9 mouse cellular contexts compared by ENCODE assay signal in genomic region chr8:83660545-83660944, GRCm38 (mm10). TPM values are rescaled to one million over a fixed set of nuclear protein-coding genes. Genes with fewer than 3 reads are reported as not detected.
DNase-seq lines count a peak whose midpoint lies in the region; ATAC-seq and TF ChIP-seq lines count a peak whose summit lies in the region.
"Had no signal": no experiment of that assay in that cellular context is flagged by ENCODE, and none has a peak within 500 bp of the region (broad histone marks: within the 10 kb centered on the region; RNA-seq: fewer than 3 reads in every experiment).

No protein-coding gene starts in this region.

- peak overlapping the region; percentile 88 for H3K27ac ChIP-seq in kidney, embryonic 15.5 days
- peak overlapping the region; percentile 68 for H3K27ac ChIP-seq in embryonic facial prominence, embryonic 10.5 days (replicated peaks)
- H3K27ac ChIP-seq in hindbrain, embryonic 10.5 days: peak overlapping the region; percentile 57
- H3K27ac ChIP-seq in midbrain, embryonic 14.5 days (replicated peaks; ENCODE audit: low read depth, low read length): no peak overlapping the region

- H3K27me3 ChIP-seq in kidney, embryonic 15.5 days: no peaks in the 10 kb centered on the region
- no peaks in the 10 kb centered on the region for H3K27me3 ChIP-seq in embryonic facial prominence, embryonic 10.5 days (replicated peaks; ENCODE audit: low read depth, poor library complexity, severe bottlenecking)
- no peaks in the 10 kb centered on the region for H3K27me3 ChIP-seq in hindbrain, embryonic 10.5 days (ENCODE audit: insufficient read depth, poor library complexity, severe bottlenecking)
- no peaks in the 10 kb centered on the region for H3K27me3 ChIP-seq in midbrain, embryonic 14.5 days (ENCODE audit: control insufficient read depth, insufficient read depth, low read length)

- ATAC-seq in kidney, embryonic 15.5 days (replicated peaks; ENCODE audit: low FRiP score): no peak
- ATAC-seq in midbrain, embryonic 14.5 days (ENCODE audit: low FRiP score, low TSS enrichment): peak; percentile 22; the same call in 1 of the 2 replicates
- ATAC-seq in erythroblast, adult 5-6 weeks (replicated peaks; ENCODE audit: low FRiP score, poor library complexity, severe bottlenecking): no peak

- 0 out of 2 replicates have a peak overlapping the region, but pooled peaks have one; percentile 3 for H3K9ac ChIP-seq in kidney, embryonic 15.5 days
- H3K9ac ChIP-seq in midbrain, embryonic 14.5 days (replicated peaks; ENCODE audit: low read length): 0 out of 2 replicates have a peak overlapping the region, but pooled peaks have one; percentile 9

- peak overlapping the region; percentile 29 for H3K4me3 ChIP-seq in kidney, embryonic 15.5 days (replicated peaks)
- H3K4me3 ChIP-seq in embryonic facial prominence, embryonic 10.5 days: peak overlapping the region; percentile 43
- peak overlapping the region; percentile 14; the same call in 1 of the 2 replicates for H3K4me3 ChIP-seq in hindbrain, embryonic 10.5 days
- no peak overlapping the region for H3K4me3 ChIP-seq in midbrain, embryonic 14.5 days (replicated peaks; ENCODE audit: low read depth, low read length)
- no peak overlapping the region for H3K4me3 ChIP-seq in lung, adult 2 months (replicated peaks; ENCODE audit: extremely low read depth, low read depth, low read length)

- TF ChIP-seq CTCF in lung, adult 2 months (IDR thresholded peaks at IDR 0.05; ENCODE audit: insufficient read depth, low read length): no peak

- no peak for DNase-seq in kidney, adult 18-20 months
- peak; percentile 37 for DNase-seq in embryonic facial prominence, embryonic 10.5 days (ENCODE audit: low spot score)
- DNase-seq in hindbrain, embryonic 10.5 days (ENCODE audit: low spot score): no peak
- DNase-seq in midbrain, embryonic 14.5 days: peak; percentile 34
- no peak for DNase-seq in lung, adult 2 months
- DNase-seq in spleen, postnatal 14 days (ENCODE audit: low spot score in 2 of 2): no peak

- no peak for TF ChIP-seq POLR2A in lung, adult 2 months (IDR thresholded peaks at IDR 0.05; ENCODE audit: borderline replicate concordance, extremely low read depth, low read depth, low read length)

- H3K4me1 ChIP-seq in kidney, embryonic 15.5 days: peaks cover 78% of the 10 kb centered on the region
- H3K4me1 ChIP-seq in embryonic facial prominence, embryonic 10.5 days: peaks cover 64% of the 10 kb centered on the region
- H3K4me1 ChIP-seq in hindbrain, embryonic 10.5 days (replicated peaks): peaks cover 53% of the 10 kb centered on the region
- H3K4me1 ChIP-seq in midbrain, embryonic 14.5 days (ENCODE audit: control insufficient read depth, insufficient read depth, low read length): peaks cover 18% of the 10 kb centered on the region; the same call in 1 of the 2 replicates
- peaks cover 9% of the 10 kb centered on the region for H3K4me1 ChIP-seq in lung, adult 2 months (ENCODE audit: control insufficient read depth, insufficient read depth, low read length)

- peaks cover 46% of the 10 kb centered on the region for H3K36me3 ChIP-seq in kidney, embryonic 15.5 days
- H3K36me3 ChIP-seq in embryonic facial prominence, embryonic 10.5 days (replicated peaks): peaks cover 56% of the 10 kb centered on the region
- H3K36me3 ChIP-seq in hindbrain, embryonic 10.5 days: peaks cover 55% of the 10 kb centered on the region
- H3K36me3 ChIP-seq in midbrain, embryonic 14.5 days (ENCODE audit: control insufficient read depth, insufficient read depth, low read length): peaks cover 10% of the 10 kb centered on the region; the same call in 1 of the 2 replicates

- 8% methylated on average over 8 of the region's 8 CpGs for WGBS in kidney, embryonic 15.5 days
- 9% methylated on average over 8 of the region's 8 CpGs for WGBS in embryonic facial prominence, embryonic 10.5 days
- 11% methylated on average over 8 of the region's 8 CpGs for WGBS in hindbrain, embryonic 10.5 days
- WGBS in midbrain, embryonic 14.5 days: 8% methylated on average over 8 of the region's 8 CpGs
- 27% methylated on average over 8 of the region's 8 CpGs for WGBS in lung, adult 2 months

- H3K4me2 ChIP-seq in kidney, embryonic 15.5 days: peak overlapping the region; percentile 45
- no peak overlapping the region for H3K4me2 ChIP-seq in midbrain, embryonic 14.5 days (ENCODE audit: low read length)

- H3K9me3 ChIP-seq in kidney, embryonic 15.5 days (replicated peaks): no peaks in the 10 kb centered on the region
- H3K9me3 ChIP-seq in embryonic facial prominence, embryonic 10.5 days: no peaks in the 10 kb centered on the region
- no peaks in the 10 kb centered on the region for H3K9me3 ChIP-seq in hindbrain, embryonic 10.5 days
- H3K9me3 ChIP-seq in midbrain, embryonic 14.5 days (ENCODE audit: control insufficient read depth, low read length): no peaks in the 10 kb centered on the region
- H3K9me3 ChIP-seq: G1E had no signal

RNA-seq across cellular contexts. Expression of gene Ptger1, which starts 5.9 kb away (rescaled TPM):
- polyA plus RNA-seq in kidney, embryonic 15.5 days (2015; fragmentation: Nextera tagmentation; extraction: Ambion mirVana): 2.4 and 2.9 TPM in 2 replicates
- 0.36 and 0.41 TPM in 2 replicates for polyA plus RNA-seq in embryonic facial prominence, embryonic 10.5 days (2016; fragmentation: Nextera tagmentation; extraction: Ambion mirVana)
- polyA plus RNA-seq in hindbrain, embryonic 10.5 days (2016; fragmentation: Nextera tagmentation; extraction: Ambion mirVana): 0.58 and 0.62 TPM in 2 replicates
- 0.72 and 1.3 TPM in 2 replicates for polyA plus RNA-seq in midbrain, embryonic 14.5 days (2014; fragmentation: Nextera tagmentation; extraction: Ambion mirVana)
- total RNA-seq in erythroblast, adult 5-6 weeks (2015; ENCODE audit: low replicate concordance): 0.21 TPM in 1 of 2 replicates, not detected in the other
- total RNA-seq in erythroblast, adult 5-6 weeks (2017; ENCODE audit: low replicate concordance): 0.56 and 0.60 TPM in 2 replicates
- polyA plus RNA-seq in lung, adult 2 months (2012; rRNA removed): 6.8 and 7.8 TPM in 2 replicates

RNA-seq across cellular contexts. Expression of gene Gipc1, which starts 8.1 kb away (rescaled TPM):
- 220 and 221 TPM in 2 replicates for polyA plus RNA-seq in kidney, embryonic 15.5 days (2015; fragmentation: Nextera tagmentation; extraction: Ambion mirVana)
- polyA plus RNA-seq in embryonic facial prominence, embryonic 10.5 days (2016; fragmentation: Nextera tagmentation; extraction: Ambion mirVana): 208 and 209 TPM in 2 replicates
- polyA plus RNA-seq in hindbrain, embryonic 10.5 days (2016; fragmentation: Nextera tagmentation; extraction: Ambion mirVana): 221 and 240 TPM in 2 replicates
- polyA plus RNA-seq in midbrain, embryonic 14.5 days (2014; fragmentation: Nextera tagmentation; extraction: Ambion mirVana): 106 and 116 TPM in 2 replicates
- total RNA-seq in erythroblast, adult 5-6 weeks (2015; ENCODE audit: low replicate concordance): 4.4 and 16.7 TPM in 2 replicates
- 5.2 and 8.6 TPM in 2 replicates for total RNA-seq in erythroblast, adult 5-6 weeks (2017; ENCODE audit: low replicate concordance)
- polyA plus RNA-seq in lung, adult 2 months (2012; rRNA removed): 58.6 and 67.0 TPM in 2 replicates

RNA-seq across cellular contexts. Expression of gene Pkn1, which starts 38.4 kb away (rescaled TPM):
- 29.3 and 34.6 TPM in 2 replicates for polyA plus RNA-seq in kidney, embryonic 15.5 days (2015; fragmentation: Nextera tagmentation; extraction: Ambion mirVana)
- 30.3 and 30.9 TPM in 2 replicates for polyA plus RNA-seq in embryonic facial prominence, embryonic 10.5 days (2016; fragmentation: Nextera tagmentation; extraction: Ambion mirVana)
- polyA plus RNA-seq in hindbrain, embryonic 10.5 days (2016; fragmentation: Nextera tagmentation; extraction: Ambion mirVana): 28.2 and 29.9 TPM in 2 replicates
- polyA plus RNA-seq in midbrain, embryonic 14.5 days (2014; fragmentation: Nextera tagmentation; extraction: Ambion mirVana): 26.6 TPM in 2 replicates
- total RNA-seq in erythroblast, adult 5-6 weeks (2015; ENCODE audit: low replicate concordance): 5.2 and 9.0 TPM in 2 replicates
- total RNA-seq in erythroblast, adult 5-6 weeks (2017; ENCODE audit: low replicate concordance): 22.3 and 30.6 TPM in 2 replicates
- 148 and 168 TPM in 2 replicates for polyA plus RNA-seq in lung, adult 2 months (2012; rRNA removed)

RNA-seq across cellular contexts. Expression of gene Dnajb1, which starts 52.6 kb away (rescaled TPM):
- polyA plus RNA-seq in kidney, embryonic 15.5 days (2015; fragmentation: Nextera tagmentation; extraction: Ambion mirVana): 59.1 and 60.4 TPM in 2 replicates
- polyA plus RNA-seq in embryonic facial prominence, embryonic 10.5 days (2016; fragmentation: Nextera tagmentation; extraction: Ambion mirVana): 78.3 and 84.7 TPM in 2 replicates
- polyA plus RNA-seq in hindbrain, embryonic 10.5 days (2016; fragmentation: Nextera tagmentation; extraction: Ambion mirVana): 71.9 and 84.2 TPM in 2 replicates
- 46.2 TPM in 2 replicates for polyA plus RNA-seq in midbrain, embryonic 14.5 days (2014; fragmentation: Nextera tagmentation; extraction: Ambion mirVana)
- total RNA-seq in erythroblast, adult 5-6 weeks (2015; ENCODE audit: low replicate concordance): 12.9 and 25.7 TPM in 2 replicates
- total RNA-seq in erythroblast, adult 5-6 weeks (2017; ENCODE audit: low replicate concordance): 15.6 and 19.5 TPM in 2 replicates
- 23.5 and 26.4 TPM in 2 replicates for polyA plus RNA-seq in lung, adult 2 months (2012; rRNA removed)

RNA-seq across cellular contexts. Expression of gene Tecr, which starts 52.8 kb away (rescaled TPM):
- polyA plus RNA-seq in kidney, embryonic 15.5 days (2015; fragmentation: Nextera tagmentation; extraction: Ambion mirVana): 577 and 605 TPM in 2 replicates
- 667 and 713 TPM in 2 replicates for polyA plus RNA-seq in embryonic facial prominence, embryonic 10.5 days (2016; fragmentation: Nextera tagmentation; extraction: Ambion mirVana)
- polyA plus RNA-seq in hindbrain, embryonic 10.5 days (2016; fragmentation: Nextera tagmentation; extraction: Ambion mirVana): 714 and 783 TPM in 2 replicates
- 987 and 1,278 TPM in 2 replicates for polyA plus RNA-seq in midbrain, embryonic 14.5 days (2014; fragmentation: Nextera tagmentation; extraction: Ambion mirVana)
- total RNA-seq in erythroblast, adult 5-6 weeks (2015; ENCODE audit: low replicate concordance): 130 and 150 TPM in 2 replicates
- 47.5 and 77.4 TPM in 2 replicates for total RNA-seq in erythroblast, adult 5-6 weeks (2017; ENCODE audit: low replicate concordance)
- polyA plus RNA-seq in lung, adult 2 months (2012; rRNA removed): 416 and 565 TPM in 2 replicates

Comparison
In these comparisons a context has a peak if more than half of its experiments do, and no peak if none do; other contexts are left out.
1. H3K4me3 ChIP-seq: peak in kidney, embryonic 15.5 days (single experiment), embryonic facial prominence, embryonic 10.5 days (single experiment) and hindbrain, embryonic 10.5 days (single experiment); none in midbrain, embryonic 14.5 days (single experiment) and lung, adult 2 months (single experiment).
2. DNase-seq: peak in embryonic facial prominence, embryonic 10.5 days (single experiment) and midbrain, embryonic 14.5 days (single experiment); none in kidney, adult 18-20 months (single experiment), hindbrain, embryonic 10.5 days (single experiment), lung, adult 2 months (single experiment) and spleen, postnatal 14 days (0 of 2).